Mouse (Mus musculus) heart, adult 8-10 months (tissue): ENCODE results near the gene Scn4a. TPM values are rescaled to one million over a fixed set of nuclear protein-coding genes. Genes with fewer than 3 reads are reported as not detected.
"Not testable (repeated sequence)": the region's sequence is repeated elsewhere in the genome, so short reads cannot be mapped to it uniquely, and the experiment has no call there.

ENCODE experiments used
- DNase-seq: peaks from one replicate; pipeline ENCODE4 v3.0.0; 2022; ENCODE audit warnings: low spot score
- total RNA-seq, 4 experiments: library from RNA; stranded (reverse); gene quantifications; 2 replicates each; pipeline ENCODE4 v1.2.4; 2022

Scn4a gene
- total RNA-seq, 4 experiments from 2014 or later = 23.9 to 46.8 (median 31.4) TPM

DNA sequence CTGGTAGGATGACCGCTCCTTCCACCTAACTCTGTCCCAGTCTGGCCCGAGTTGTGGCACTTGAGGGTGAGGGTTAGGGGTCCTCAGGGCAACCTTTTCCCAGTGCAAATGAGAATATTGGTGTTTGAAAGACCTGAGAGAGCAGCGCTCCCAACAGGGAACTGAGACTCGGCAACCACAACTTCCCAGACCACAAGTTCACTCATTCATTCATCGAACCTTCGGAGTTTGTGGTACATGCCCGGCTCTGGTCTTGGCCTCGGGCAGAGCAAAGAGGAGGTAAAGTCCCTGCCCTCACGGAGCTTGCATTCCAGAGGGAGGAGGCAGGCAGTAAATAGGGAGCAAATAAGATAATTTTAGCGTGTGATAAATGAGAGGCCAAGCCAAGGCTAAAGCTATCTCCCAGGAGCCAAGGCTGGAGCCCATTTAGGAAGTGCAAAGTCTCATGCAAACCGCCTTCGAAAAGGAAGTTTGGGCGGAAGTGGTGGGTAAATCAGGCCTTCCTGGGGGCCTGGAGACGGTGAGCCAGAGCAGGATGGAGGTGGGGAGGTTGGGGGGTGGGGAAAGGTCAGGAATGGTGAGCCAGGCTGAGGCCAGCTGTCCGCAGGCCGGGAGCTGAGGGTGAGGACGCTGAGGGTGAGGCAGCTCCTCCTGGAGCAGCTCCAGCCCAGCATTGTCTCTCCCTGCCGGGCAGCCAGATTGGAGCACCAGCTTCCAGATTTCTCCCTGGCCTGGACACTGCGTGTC lies 2.5 kb upstream of the Scn4a start:
- no peak for DNase-seq

DNA sequence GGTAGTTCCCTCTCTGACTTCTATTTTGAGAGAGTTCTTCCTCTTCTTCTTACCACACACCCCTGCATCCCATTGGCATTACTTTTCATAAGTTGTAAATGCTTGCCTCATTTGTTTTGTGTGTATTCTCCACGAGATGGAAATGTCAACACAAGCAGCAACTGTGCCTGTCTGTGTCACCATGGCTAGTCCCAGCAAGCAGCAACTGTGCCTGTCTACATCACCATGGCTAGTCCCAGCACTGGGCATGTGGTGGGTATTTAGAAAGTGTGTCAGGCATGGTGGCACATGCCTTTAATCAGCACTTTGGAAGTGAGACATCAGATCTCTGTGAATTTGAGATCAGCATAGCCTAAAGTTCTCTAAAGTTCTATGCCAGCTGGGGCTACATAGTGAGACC lies 1.1 kb upstream of the Scn4a start:
- DNase-seq = no peak

DNA sequence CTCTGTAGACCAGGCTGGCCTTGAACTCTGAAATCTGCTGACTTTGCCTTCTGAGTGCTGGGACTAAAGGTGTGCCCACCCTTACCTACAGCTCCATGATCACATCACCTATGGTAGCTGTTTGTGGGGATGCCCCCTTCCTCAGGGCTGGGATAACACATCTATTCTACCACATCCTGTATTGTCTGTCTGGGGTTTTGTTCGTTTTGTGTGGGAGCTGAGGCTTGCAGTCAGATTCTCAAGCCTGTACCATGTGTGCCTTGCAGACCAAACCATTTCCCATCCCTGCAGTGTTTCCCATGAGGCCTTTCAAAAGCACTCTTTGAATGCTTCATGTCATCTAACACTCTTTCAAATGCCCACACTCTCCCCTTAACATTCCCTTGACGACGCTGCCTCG lies 1.1 kb downstream of the Scn4a start:
- no peak for DNase-seq

DNA sequence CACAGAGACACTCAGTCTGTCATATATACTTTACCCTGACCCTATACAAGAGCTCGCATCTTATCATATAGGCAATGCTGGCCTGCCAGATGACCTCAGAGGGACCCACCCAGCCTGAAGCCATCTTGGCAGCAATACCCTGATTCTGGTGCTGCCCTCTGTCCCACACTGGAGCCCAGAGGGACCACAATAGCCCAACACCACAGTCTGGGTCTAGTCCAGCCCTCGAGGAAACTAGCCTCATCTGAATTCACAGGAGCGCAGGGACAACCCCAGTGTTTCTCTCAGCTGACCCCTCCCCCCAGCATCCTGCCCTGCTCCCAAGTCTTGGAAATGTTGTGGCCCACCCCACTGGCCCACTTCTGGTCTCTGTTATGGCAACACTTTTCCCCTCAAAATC lies 1.8 kb downstream of the Scn4a start:
- DNase-seq = no peak

DNA sequence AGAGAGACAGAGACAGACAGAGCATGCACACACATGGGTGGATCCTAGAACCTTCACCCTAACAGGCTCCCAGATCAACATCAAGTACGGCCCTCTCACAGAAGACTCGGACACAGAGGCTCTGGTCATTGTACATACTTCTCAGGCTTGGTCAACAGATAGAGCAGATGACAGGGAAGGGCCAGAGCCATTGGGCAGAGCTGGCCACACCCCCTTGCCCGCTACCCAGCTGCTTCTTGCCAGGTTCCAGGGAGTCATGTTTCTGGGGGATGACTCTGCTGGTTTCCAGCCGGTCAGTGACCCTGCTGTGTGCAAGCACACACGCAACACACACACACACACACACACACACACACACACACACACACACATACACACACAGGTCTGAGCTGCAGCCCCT lies 2.2 kb downstream of the Scn4a start:
- no peak for DNase-seq

DNA sequence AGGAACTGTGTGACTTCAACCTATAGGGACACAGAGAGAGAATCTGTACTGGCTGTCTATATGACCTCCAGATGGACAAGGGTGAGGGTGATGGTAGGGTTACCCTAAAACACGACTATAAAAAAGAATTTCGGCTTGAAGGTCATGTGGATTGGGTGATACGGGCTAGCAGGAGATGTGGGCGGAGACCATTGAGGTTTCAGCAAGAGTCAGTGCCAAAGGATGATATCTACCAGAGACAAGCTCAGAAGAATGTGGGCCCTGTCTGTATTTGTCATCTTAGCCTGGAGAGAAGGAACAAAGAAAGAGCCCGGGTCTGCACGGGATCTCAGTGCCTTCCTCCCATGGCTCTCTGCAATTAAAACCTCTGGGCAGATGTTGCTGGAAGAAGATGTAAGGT lies 3.3 kb downstream of the Scn4a start:
- no peak for DNase-seq

DNA sequence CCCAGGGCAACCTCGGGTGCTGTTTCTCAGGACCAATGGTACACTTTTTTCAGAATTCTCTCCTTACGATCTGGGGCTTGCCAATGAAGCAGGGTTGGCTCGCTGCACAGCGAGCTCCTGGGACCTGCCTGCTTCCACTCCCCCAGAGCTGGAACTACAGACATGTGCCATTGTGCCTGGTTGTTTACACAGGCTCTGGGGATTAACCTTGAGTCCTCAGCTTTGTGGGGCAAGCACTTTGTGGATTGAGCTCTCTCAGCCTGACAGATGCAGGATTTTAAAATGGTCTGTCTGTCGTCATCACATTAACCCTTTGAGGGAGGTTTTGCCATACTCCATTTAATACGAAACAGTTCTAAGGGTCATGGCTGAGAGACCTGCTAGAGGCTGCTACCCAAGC lies 8.2 kb downstream of the Scn4a start:
- no peak for DNase-seq

DNA sequence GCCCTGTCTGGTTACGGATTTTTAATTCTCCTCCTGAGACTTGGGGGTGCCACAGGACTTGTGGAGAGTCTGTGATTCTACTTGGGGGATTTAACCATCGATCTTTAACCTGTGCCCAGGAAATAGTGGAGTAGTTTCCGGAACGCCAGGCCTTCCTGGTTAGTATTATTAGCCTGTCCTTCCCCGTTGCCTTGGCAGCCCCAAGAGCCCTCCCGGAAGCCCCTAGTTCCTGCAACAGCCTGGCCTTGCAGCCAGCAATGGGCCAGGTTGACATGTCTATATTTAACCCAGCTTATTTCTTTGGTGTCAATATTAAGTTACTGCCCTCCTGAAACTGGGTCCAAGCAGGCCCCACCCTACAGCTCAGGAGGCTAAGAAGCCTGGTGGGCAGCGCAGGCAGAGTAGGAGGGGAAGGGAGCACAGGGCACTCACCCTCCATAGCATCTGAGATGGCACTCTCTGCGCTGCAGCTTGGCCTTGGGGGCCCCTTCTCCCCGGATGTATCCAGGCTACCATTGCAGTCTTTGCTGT lies 12.0 kb downstream of the Scn4a start:
- DNase-seq = no peak

DNA sequence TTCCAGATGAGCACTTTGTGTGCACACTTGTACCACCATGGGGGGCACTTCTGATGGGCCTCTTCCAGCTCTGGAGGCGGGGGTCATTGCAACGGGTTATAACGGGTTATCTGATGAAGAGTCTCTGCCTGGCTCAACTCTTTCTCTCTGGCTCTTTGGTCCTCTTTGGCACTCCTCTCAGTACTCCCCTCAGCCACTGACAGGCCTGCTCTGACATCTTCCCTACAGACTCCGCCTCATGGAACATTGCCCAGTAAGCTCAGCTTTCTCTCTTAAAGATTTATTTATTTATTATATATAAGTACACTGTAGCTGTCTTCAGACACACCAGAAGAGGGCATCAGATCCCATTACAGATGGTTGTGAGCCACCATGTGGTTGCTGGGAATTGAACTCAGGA lies 13.8 kb downstream of the Scn4a start:
- not testable (repeated sequence) for DNase-seq

DNA sequence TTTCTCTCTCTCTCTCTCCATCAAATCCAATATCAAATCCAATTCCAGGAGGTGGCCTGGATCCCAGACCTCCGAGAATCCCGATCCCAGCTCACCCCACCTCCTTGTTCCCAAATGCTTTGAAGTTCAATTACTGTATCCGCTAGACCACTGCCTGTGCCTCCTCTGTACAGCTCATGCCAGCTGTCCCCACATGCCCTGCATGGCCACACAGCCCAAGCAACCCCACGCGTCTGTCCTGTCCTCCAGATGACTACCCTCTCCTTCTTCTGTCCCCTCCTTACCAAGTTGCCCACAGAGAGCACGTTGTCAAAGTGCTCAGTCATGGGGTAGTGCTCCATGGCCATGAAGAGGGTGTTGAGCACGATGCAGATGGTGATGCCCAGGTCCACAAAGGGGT lies 14.2 kb downstream of the Scn4a start:
- DNase-seq = no peak

DNA sequence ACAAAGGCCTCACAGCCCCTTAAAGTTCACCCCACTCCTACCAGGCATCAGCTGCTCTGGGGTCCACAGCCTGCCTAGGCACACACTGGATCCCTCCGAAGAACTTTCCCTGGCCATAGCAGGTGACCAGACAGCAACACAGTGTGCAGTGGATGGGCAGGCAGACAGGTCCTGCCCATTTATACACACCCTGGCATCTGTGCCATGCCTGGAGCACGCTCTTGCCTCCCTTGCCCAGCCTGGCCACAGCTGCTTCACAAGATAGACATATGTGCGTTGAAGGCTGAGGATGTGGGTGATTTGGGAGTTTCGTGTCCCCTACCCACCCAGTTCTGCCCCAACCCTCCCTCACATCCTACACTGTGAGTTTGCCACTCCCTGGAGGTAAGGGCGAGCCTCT lies 15.1 kb downstream of the Scn4a start:
- DNase-seq = no peak

DNA sequence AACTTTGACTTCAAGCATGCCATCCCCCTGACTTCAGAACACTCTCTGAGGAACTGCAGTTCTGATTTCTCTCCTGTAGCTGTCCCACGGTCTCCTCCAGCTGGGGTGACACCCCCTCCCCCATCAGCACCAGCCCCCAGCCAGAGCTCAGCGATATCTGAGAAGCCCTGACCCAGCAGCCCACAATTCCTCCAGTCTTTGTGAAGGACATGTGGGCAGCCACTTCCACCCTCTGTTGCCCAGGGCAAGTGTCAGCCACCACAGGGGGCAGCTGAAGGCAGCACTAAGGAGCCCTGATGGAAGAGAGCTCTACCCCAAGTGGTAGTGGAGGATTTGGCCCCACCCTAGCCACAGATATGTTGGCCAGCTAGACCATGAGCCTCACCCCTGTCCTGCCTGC lies 19.0 kb downstream of the Scn4a start:
- no peak for DNase-seq

DNA sequence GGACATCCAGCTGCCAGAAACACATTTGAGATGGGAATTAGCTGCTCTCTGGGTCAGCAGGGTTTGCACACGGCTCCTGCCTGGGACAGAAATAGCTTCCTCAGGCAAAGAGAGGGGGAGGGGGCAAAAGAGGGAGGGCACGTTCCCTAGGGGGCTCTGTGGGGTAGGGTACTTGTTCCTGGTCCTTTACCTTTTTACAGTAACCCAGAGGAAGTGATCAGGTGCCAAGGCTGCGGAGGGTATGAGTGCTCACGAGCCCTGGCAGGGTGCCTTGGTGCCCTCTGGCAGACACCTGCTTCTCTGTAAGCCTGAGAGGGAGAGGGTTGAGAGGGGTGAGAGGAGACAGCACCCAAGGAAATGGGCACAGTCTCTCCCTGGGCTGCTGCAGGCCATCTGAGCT lies 20.6 kb downstream of the Scn4a start:
- DNase-seq = no peak

DNA sequence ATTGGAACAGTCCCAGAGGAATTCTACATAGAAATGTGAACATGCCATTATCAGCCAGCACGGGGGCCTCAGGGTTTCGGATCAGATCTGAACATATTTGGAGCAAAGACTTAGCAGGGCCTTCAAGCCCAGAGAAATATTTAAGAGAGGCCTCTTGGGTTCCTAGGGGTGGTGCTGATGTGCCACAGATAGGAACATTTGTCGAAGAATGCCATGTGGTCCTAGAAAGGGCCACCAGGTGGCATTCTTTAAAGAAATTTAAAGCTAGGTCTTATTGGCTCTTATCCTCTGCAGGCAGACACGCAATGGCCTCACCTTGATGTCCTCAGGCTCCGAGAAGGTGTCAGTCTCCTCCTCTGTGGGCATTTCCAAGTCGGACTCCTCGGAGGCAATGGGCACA lies 23.4 kb downstream of the Scn4a start:
- no peak for DNase-seq

DNA sequence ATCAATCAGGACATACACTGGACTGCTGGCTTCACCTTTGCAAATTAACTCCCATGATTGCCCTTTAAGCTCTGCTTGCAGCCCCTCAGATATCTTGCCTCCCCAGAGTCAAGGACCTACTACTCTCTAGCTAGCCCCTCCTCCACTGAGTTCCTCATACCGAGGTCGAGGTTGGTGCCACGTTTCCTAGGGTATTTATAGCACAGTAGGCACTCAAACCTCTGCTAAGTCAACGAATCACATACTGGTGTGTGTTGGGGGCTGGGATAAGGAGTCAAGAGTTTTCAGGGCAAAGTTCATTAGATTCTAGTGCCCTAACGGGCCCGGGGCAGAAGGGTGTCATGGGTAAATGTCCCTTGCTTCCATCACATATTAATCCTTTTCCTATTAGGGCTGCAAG lies 24.0 kb downstream of the Scn4a start:
- no peak for DNase-seq

DNA sequence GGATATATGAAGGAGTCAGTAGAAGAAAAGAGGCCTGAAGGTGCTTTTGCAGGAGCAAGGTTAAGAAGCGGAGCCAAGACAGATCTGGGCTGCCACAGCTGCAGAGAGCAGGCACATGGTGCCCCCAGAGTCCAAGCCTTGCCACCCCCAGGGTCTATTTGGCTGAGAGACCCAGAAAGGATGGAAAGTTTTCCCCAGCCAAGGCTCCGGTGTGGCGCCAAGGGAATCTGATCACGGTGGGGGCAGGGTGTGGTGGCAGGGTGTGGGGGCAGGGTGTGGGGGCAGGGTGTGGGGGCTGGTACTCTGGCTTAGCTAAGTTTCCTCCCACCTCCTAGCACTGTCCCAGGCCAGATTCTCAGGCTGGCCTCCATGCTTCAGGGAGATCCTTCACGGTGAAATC lies 24.6 kb downstream of the Scn4a start:
- no peak for DNase-seq

DNA sequence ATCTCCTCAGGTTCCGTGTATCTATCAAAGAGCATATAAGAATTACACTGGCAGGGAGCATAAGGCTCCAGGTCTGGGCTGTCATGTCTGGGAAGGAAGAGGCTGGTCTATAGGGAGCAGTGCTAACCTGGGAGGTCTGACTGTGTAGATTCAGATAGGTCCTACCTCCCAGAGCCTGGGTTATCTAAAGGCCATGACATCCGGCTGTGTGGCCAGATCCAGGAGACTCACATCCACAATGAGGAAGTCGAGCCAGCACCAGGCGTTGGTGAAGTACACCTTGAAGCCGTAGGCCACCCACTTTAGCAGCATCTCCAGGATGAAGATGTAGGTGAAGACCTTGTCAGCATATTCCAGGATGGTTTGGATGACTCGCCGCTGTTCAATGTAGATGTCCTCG lies 26.6 kb downstream of the Scn4a start:
- no peak for DNase-seq

DNA sequence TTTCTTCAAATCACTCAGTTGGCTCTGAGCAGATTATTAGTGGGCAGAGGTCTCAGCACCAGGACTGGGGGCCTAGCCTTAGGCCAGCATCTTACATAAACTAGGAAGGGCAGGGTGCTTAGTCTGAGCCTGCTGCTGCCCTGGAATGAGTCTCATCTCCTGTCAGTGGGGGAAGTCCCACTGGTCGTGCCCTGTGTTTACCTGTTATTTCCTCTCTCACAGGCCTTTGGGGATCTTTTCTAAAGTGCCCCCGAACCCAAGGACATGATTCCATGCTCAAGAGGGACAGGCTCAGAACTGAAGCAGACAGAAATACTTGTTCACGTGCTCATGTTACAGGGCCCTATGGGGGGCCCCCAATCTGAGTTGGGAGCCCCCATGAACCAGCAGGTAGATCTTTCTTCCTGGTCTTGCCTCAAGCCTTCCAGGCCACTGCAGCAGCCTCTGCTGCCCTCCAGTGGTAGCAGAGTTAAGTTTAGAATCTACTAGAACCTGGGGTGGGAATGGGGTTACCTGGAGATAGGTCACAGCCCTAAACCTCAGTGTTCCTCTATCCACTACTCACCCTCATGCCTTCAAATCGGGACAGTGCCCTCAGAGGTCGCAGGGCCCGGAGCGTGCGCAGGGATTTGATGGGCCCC lies 27.4 kb downstream of the Scn4a start:
- DNase-seq = peak; percentile 42

DNA sequence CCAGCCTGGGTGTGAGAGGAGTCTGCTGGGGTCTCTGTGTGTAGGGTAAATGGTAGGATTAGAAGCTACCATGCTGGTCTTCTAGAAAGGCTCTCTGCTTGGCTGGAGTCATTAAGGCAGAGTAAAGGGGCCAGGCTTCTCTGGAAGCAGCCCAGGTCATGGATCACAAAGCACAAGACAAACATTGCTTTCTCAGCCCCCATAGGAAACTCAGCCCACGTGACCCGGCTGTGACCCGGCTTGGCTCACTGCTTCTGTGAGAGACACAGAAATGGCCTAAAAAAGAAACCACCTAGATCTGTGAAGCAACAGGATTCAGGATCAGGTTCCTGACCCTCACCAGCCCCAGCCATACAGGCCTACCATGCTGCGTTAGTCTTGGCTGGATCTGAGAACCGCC lies 28.2 kb downstream of the Scn4a start:
- DNase-seq = no peak

DNA sequence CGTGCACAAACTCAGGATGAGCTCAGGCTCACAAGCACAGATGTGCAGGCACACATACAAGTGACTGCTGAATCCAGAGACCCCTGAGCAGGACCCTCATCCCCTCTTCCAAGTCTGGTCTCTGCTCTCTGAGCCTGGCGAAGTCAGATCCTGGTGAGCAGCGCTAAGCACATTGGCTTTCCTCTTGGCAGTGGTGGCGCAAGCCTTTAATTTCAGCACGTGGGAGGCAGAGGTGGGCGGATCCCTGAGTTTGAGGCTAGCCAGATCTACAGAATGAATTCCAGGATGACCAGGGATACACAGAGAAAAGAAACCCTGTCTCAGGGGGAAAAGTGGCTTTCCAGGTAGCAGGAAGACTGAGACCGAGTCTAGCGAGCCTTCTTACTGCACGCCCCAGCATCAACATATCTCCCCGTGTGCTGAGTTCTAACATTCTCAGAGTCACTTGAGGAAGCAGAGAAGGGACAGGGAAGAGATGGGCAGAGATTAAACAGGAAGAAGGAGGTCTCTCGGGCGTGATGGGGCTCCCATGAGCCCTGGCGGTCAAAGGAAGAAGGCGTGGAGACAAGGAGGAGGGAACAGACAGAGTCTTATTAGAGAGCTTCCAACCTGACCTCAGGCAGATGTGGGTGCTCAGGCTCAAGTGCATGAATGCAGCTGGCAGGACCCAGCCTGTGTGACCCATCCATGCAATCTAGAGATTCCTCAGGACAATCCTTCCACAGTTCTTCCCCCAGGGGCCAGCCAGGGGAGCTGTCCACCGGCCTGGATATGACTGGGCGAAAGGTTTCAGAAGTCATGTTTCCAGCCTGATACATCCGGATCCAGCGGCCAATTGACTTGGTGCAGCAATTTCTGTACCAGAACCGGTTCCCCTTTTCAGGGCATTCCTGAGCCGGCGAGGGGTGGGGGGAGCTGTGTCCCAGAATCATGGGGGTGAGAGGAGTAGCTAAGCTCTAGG lies 34.4 kb downstream of the Scn4a start:
- peak; percentile 38 for DNase-seq

DNA sequence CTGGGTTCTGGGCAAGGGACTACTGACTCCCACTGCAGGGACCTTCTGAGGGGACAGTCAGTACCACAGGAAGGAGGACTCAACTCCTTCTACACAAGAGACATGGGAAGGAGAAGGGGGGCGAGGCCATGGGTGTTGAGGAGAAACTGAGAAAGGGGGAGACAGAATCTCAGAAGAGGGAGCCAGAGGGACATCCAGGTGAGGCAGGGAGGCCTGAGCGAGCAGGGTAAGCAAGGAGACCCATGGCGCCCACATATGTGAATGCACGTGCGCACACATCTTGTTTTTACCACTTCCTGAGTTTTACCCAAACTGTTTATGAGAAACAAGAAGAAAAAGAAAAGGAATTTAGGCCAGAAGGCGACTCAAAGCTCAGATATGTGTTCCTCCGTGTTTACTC lies 35.3 kb downstream of the Scn4a start:
- no peak for DNase-seq

DNA sequence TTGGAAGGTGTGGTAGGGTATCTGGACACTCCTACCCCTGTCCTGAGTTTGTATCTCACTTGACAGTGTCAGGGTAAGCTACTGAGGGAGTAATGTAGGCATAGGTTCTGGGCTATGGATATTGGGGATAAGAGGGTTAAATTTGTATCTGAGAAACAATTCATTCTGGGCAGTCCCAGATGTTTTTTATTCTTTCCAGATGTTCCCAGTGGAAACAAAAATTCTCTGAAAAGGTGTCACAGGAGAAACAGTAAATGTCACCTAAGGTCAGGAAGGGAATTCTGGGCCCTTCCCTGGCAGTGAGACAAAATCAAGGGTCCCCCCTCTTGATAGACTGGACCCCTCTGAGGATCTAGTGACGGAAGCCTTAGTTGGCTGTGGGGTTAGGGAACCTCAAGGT lies 36.7 kb downstream of the Scn4a start:
- DNase-seq = no peak
